ENCODE assay signal across 18 mouse cellular contexts in genomic region chr13:115143575-115143974, GRCm38 (mm10). TPM values are rescaled to one million over a fixed set of nuclear protein-coding genes. Genes with fewer than 3 reads are reported as not detected.
"Had no signal": no experiment of that assay in that cellular context is flagged by ENCODE, and none has a peak within 500 bp of the region (broad histone marks: within the 10 kb centered on the region; RNA-seq: fewer than 3 reads in every experiment).

No protein-coding gene starts in this region.

- ATAC-seq: intestine, postnatal 0 days; liver, postnatal 0 days; lung, postnatal 0 days; midbrain, embryonic 15.5 days had no signal

- H3K27me3 ChIP-seq: limb, embryonic 12.5 days; limb, embryonic 15.5 days; midbrain, embryonic 12.5 days; midbrain, embryonic 15.5 days; neural tube, embryonic 12.5 days; neural tube, embryonic 15.5 days; stomach, embryonic 15.5 days had no signal

- H3K4me2 ChIP-seq: limb, embryonic 12.5 days; limb, embryonic 15.5 days; liver, embryonic 11.5 days; lung, embryonic 14.5 days; midbrain, embryonic 12.5 days; midbrain, embryonic 15.5 days; neural tube, embryonic 12.5 days; neural tube, embryonic 15.5 days; stomach, embryonic 15.5 days had no signal

- H3K4me3 ChIP-seq: limb, embryonic 12.5 days; limb, embryonic 15.5 days; midbrain, embryonic 12.5 days; midbrain, embryonic 15.5 days; neural tube, embryonic 12.5 days; neural tube, embryonic 15.5 days; stomach, embryonic 15.5 days had no signal

- DNase-seq: left cerebral cortex, postnatal 4 days; liver, postnatal 0 days; lung, embryonic 14.5 days; right cerebral cortex, postnatal 25 days; spleen, adult 18-20 months; thymus, postnatal 25 days had no signal

- H3K9me3 ChIP-seq: limb, embryonic 12.5 days; limb, embryonic 15.5 days; midbrain, embryonic 12.5 days; midbrain, embryonic 15.5 days; neural tube, embryonic 12.5 days; neural tube, embryonic 15.5 days; stomach, embryonic 15.5 days had no signal

- H3K27ac ChIP-seq: limb, embryonic 12.5 days; limb, embryonic 15.5 days; liver, embryonic 14.5 days; macrophage; midbrain, embryonic 12.5 days; midbrain, embryonic 15.5 days; neural tube, embryonic 12.5 days; neural tube, embryonic 15.5 days; stomach, embryonic 15.5 days had no signal

- H3K4me1 ChIP-seq: limb, embryonic 12.5 days; limb, embryonic 15.5 days; midbrain, embryonic 12.5 days; midbrain, embryonic 15.5 days; neural tube, embryonic 12.5 days; neural tube, embryonic 15.5 days; stomach, embryonic 15.5 days had no signal

- H3K9ac ChIP-seq: limb, embryonic 12.5 days; limb, embryonic 15.5 days; liver, embryonic 14.5 days; liver, postnatal 0 days; lung, embryonic 14.5 days; midbrain, embryonic 12.5 days; midbrain, embryonic 15.5 days; neural tube, embryonic 12.5 days; neural tube, embryonic 15.5 days; stomach, embryonic 15.5 days had no signal

- H3K36me3 ChIP-seq: limb, embryonic 12.5 days; limb, embryonic 15.5 days; midbrain, embryonic 12.5 days; midbrain, embryonic 15.5 days; neural tube, embryonic 12.5 days; neural tube, embryonic 15.5 days; stomach, embryonic 15.5 days had no signal

RNA-seq across cellular contexts. Expression of gene Gm49395, which starts 41.9 kb away (rescaled TPM):
- polyA plus RNA-seq: macrophage had no signal
